Mouse (Mus musculus): Measurements from ENCODE around the gene Svep1.

Gene Svep1

DNA sequence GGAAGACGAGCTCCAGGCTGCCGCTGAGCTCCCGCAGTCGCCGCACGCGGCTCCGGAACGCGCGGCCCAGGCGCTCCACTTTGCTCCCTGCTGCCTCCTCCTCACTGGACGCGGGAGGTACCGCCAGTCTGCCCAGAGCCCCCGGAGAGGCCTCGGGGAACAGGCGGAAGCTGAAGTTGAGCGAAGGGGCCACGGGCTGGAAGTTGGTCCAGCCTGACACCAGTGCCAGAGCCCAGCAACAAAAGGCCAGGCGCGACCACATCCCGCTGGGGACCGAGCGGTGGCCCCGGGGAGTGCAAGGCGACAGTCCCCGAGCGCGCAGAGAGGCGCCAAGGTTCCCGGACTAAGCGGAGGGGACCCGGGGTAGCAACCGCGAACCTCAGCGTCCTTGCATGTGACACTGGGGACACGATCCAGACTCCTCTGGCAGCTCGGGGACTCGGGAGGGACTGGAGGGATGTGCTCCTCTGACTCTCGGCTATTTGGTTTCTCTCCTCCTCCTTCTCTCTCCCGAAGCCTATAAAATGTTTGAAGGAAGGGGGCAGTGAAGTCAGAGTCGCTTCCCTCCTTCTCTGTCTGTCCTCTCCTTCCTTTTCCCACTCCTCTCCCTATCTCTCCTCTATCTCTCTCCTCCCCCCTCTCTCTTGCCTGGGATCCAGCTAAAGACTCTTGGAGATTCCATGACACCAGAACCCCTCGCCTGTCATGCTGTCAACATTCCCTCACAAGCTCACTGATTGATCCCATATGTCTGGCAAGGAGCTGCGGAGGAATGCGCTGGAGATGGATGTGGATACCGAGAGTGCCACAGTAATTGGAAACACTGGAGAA is at the start of gene Svep1:
Gene Svep1 (minus strand): TSS at position 745 of the 831 bp plus-strand sequence.
- DNase-seq = no peak

DNA sequence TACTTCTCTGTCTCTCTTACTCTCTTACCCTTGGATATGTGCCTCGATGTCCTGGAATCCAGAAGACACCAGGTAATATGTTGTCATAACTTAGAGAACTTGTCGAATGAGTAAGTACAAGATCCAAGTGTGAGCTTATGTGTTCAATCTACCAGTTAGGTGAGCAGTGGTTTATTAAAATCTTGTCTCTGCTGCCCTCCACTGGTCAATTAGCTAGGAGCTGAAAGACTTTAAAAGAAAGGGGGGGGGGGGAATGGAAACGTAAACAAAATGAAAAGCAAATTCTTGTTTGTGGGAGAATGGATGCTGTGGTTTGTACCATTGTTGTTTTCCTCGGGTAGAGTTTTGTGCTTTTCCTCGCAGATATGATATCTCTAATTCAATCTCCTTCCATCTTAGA is 46.8 kb upstream of the Svep1 start:
- DNase-seq = no peak

DNA sequence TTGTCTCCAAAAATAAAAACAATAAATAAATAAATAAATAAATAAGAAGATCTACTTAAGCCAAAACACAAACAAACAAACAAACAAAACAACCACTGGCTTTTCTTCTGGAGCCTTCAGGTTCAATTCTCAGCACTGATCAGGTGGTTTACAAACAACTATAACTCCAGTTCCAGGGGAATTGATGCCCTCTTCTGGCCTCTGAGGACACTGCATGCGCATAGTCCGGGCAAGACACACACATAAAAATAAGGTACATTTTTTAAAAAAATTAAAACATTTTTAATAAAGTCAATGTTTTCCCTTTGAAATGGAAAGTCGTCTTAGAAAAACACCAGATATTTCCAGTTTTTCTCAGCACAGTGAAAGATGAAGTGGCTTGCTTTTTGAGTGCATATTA is 45.7 kb upstream of the Svep1 start:
- DNase-seq = no peak

DNA sequence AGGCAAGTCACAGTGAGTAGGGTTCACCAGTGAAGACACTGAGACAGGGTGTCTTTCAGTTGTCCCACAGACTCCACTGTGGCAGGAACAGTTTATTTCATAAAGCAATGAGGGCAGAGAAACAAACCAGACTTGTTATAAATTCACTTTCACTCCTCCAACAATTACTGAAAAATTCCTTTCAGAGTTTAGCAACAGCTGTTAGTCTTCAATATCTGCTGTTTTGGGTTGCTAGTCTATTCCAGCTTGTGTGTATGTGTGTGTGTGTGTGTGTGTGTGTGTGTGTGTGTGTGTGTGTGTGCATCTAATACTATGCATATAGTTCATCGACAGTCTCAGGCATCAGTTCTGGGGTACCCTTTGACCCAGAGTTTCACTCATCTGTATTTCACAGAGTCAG is 38.9 kb upstream of the Svep1 start:
- no peak for DNase-seq

DNA sequence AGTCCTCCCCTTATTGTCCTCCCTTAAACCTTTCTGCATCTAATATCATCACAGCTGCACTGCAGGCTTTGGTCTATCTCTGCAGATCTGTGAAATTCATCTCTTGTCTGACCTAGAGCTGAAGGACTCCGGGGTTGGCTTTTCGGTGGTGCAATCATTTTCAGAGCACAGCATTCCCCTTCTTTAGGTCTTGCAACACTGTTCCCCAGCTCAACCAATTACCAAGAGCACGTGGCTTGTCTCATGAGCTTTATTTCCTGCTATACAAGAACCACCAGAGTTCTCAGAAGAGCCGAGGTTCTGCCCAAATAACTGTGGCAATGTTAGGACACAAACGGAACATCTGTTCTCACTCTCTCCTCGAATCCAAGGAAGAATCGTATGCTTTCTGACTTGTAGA is 33.8 kb upstream of the Svep1 start:
- no peak for DNase-seq

DNA sequence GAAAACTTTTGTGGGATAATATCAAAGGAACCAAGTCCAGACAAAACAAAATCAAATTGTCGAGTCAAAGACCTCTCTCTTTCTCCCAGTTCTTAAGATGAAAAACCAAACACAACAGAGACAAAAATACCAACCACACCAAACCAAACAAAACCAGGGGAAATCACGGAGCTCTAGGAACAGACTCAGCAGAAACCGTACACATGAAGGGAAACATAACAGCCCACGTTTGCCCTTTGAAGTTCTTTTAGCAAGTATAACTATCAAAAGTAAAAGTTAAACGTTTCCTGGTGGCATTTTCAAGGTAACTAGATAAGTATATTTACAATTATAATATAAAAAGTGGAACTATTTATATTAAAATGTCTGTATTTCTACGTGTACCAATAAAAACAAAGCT is 29.2 kb upstream of the Svep1 start:
- DNase-seq = no peak

DNA sequence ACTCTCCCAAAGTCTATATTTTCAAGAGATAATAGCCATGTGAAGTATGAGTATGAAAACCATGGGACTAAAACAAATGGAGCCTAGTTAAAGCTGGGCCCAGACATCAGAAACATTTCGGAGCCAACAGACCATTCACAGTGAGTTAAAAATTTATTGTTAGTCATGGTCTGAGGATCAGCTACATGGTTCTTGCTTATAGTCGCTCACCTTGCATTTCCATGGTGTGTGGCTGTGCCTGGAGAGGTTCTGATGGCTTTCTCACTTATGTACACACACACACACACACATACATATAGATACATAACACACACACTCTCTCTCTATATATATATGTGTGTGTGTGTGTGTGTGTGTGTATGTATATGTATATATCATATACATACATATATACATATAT is 16.8 kb upstream of the Svep1 start:
- no peak for DNase-seq

DNA sequence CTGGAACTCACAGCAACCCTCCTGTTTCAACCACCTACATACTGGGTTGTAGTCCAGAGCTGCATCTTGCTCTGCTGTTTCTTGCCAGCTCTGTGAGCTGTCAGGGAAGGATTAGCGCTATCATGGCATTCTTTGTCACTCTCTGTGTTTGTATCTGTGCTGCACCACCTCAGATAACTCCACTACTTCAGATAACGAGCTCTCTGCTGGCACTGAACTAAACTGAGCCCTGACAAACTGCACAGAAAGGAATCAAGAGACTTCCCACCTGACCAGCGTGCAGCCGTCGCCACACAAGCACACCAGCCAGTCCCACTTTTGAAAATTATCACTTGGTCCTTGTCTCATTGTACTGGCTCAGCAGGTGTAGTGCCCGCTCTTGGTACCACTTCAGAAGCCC is 4.7 kb upstream of the Svep1 start:
- no peak for DNase-seq

DNA sequence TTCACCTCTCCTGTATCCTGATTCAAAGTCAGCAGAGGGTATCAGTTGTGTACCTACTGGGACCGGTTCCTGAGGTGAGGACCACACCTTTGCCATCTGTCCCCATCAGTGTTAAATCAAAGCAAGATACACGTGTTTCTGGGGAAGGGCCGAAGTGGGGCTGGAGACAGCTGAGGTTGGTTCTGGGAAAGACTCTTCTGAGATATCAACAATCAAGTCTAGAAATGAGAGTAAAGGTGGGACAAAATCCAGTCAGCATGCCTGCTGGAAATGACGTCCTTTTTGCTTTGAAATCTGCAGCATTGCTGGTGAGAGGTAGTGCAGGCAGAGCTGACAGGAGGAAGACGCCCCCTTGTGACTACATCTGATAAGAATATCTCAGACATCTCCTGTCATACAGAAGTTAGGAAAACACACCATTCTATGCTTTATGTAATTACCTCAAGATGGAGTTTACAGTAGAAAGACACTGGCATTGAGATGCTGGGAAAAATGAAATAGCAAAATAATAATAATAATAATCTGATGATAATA is 4.0 kb upstream of the Svep1 start:
- no peak for DNase-seq

DNA sequence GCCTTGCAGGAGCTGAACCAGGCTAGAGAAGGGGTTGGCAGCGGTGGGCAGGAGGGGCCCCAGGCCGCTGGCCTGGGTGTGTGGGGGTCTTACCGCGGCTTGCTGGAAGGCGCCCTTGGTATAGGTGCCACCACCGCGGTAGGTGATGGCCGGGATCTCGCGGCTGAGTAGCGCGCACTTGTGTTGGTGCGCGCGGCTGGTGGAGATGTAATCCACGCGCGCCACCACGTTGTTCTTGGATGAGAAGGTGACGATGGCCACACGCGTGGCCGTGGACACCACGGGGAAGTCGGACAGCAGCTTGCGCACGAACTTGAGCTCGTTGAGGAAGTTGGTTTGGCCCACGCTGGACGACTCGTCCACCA is 927 bp downstream of the Svep1 start:
- DNase-seq = no peak

DNA sequence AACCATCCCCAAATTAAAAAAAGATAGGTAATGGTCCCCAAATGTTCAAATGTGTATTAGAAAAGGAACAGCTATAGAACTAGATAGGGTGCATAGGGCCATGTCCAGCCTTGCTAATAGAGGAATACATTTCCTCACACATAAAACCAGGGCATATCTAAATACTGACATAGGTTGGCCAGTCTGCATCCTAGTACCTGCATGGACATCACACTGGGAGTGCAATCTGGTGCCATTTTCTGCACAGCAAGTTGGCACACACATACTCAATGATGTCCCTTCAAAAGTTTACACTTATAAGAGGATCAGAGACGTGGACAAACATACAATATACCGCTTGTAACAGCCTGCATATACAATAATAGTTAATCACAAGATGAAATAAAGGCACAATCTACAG is 5.0 kb downstream of the Svep1 start:
- DNase-seq = no peak

DNA sequence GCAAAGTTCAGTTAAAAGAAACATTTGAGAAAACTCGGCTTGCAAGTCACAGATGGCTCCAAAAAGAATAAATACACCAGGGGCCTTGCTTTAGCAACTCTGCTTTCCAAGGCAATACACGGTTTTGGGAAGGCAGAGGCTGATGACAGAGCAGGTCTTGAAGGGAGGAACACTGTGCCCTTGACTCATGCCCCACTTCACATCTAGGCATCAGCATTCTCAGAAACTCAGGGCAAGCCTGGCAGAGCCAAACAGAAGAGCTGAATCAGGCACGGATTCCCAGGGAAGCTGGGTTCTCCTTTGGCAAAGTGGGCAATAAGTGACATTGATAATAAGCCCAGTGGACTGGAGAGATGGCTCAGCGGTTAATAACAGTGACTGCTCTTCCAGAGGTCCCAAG is 5.8 kb downstream of the Svep1 start:
- DNase-seq = no peak

DNA sequence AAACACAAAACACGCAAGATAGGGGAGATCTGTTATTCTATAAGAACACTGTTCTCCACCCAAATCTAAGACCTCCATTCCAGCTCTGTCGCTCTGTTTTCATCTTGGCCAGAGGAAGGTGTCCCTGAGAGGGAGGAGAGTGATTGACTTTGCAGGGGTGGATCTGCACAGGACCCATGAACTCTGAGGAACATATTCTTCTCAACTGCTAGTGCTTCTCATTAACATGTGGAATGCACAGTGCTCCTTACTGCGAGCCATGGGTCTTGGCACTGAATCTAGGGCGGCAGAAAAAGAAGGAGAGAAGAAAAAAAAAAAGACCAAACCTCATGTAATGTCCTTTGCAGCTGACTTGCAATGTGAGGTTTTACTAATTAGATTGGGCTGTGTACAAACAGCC is 9.4 kb downstream of the Svep1 start:
- no peak for DNase-seq

DNA sequence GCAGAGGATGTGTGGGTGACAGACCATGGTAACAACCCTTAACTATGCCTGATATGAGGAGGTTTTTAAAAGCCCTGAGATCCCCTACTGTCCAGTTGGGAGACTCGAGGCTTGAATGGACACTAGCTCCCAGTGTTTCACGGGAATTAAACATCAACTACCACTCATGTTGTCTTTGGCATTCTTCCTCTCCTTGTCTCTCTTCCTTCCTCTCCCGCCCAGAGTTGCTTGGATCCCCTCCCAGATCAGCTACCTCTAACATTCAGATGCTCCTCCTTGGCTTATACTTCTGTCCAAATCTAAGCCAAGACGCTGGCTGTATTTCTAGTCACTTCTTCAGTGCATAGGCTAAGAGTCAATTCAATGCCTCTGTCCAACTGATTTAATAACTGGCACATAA is 9.9 kb downstream of the Svep1 start:
- no peak for DNase-seq

DNA sequence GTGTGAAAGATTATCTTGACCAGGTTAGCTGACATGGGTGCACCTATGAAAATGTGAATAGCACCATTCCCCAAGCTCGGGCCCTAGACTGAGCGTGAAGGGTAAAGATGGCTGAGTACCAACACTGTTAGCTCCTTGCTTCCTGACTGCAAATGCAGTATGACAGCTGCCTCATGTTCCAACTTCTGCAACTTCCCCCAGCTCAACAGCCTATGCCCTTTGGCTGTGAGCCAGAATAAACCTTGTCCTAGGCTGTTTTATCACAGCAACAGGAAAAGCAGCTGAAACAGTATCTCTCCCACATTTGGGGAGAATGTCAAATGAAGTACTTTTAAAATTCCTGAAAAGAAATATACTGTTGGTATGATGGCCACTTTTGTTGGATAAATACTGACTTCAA is 10.7 kb downstream of the Svep1 start:
- DNase-seq = no peak

DNA sequence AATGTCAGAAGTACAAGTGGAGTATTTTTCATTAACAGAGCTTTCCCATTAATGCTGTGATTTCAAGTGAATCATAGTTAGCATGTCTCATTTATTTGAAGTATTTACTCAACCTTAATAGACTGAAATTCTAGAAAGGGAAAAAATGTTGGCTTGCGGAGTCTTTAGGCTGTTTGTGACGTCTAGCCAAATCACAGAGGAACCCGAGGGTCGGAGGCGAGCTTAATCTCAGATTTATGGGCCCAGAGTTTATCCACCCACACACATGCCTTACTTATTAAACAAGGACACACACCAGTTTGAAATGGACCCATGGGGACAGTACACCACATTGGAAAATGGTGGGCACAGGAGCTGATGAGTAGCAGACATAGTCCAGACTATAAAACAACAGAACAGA is 17.4 kb downstream of the Svep1 start:
- no peak for DNase-seq

DNA sequence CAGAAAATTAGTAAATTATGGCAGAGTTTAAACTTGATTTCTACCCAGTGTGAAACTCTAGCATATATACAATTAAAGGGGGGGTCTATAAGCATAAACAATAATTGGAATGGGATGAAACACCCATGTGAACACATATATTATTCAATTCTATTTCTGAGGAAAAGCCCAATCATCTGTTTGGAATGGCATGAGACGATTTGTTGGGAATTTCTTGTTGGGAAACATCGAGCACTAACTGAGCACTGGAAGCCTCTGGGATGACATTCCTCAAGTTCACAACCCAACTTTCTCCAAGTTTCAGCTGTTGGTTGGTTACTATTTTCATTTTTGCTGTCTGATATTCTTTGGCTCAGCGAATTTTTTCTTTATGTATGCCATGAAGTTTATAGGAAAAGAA is 21.3 kb downstream of the Svep1 start:
- no peak for DNase-seq

DNA sequence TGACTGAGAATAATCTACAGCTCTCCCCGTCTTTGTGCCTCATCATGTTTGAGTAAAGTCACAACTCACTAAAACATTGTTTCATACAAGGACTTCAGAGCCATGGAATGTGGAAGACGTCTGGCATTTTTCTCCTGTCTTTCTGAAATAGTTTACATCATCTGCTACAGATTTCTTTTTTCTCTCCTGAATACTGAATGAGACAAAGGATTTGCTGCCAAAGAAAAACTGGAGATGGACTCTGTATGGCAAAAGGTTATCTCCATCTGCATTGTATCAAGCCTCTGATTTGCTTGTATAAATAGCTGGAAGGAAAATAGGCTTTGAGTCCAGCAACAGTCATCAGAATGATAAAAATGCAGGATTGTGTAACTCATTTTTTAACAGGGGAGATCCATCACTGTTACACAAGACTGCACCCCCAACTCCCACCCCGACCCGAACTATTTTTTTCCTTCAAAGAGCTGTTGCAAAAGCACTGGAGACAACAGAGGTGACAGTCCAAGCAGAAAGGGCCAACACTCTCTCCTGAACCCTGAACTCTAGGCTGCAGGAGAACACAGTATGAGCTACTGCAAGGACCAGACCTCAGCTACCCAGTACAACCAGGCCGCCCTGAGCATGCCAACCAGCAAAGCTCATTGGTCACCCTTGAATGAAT is 21.8 kb downstream of the Svep1 start:
- DNase-seq = no peak

DNA sequence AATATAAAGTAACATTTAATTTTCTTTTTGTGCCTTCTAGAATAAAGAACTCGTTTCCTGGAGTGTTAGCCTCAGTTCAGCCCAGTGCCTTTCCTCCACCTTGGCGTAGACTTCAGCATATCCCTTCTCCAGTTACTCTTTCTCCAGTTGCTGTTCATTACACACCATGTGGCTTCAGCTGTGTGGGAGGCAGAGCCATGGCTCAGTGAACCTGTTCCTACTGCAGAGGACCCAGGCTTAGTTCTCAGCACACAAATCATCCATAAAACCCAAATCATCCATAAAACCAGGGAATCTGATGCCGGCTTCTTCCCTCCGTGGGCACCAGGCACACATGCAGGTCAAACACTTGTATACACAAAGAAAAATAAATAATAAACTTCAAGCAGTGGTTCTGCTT is 22.8 kb downstream of the Svep1 start:
- no peak for DNase-seq

DNA sequence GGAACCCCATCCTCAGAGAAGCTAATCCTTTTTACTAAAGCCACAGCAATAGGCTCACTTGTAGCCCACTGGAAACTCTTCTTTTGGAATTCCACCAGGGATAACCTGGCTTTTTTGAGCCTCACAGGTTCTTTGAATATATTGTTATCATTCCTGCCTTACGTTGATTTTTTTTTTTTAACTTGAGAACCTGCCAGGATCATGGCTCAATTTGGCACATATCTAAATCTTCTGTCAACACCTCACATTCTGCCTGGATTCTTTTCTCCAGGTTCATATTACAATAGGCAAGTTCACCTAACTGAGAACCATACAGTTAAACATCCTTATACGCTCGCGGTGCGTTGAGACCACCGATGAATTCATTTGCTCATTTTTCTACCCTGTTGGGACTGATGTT is 28.2 kb downstream of the Svep1 start:
- no peak for DNase-seq

DNA sequence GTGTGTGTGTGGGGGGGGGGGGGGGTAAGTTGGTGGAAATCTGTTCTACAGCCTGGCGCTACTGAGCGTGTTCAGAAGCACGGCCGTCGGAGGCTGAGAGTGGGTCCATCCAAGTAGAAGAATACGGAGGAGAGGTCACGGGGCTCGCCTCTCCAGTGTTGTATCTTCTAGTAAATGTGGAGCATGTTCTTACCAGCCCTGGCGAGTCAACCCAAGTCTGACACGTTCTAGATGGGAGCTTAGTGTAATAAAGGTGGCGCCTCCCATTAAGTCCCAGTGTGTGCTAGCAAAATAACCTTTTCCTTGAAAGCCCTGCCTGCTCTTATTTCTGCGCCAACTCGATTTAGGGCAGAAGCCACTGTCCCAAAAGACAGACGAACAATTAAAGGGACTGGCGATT is 29.4 kb downstream of the Svep1 start:
- no peak for DNase-seq

DNA sequence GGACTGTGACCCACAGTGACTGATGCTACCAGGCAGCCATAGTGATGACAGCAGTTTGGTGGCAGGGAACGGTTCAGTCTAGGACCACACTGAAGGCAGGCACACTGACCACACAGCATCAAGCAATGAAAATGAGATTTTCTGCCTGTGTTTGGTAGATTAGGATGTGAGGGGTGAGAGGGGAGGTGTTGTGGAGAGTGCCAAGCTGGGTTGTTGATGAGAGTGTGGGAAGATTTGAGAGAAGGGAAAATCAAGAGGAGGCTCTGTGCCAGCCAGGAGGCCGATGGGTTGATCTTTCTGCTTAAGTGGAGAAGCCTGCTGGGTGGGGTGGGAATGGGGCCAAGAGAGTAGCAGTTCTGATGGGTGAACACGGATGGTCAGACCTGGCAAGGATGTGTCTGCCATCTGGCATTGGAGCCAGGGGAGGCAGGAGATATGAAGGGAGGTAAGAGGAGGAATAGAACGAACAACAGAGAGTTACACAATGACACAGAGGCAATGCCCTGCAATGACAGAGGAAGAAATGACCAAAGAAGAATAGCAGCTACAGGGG is 32.1 kb downstream of the Svep1 start:
- no peak for DNase-seq

DNA sequence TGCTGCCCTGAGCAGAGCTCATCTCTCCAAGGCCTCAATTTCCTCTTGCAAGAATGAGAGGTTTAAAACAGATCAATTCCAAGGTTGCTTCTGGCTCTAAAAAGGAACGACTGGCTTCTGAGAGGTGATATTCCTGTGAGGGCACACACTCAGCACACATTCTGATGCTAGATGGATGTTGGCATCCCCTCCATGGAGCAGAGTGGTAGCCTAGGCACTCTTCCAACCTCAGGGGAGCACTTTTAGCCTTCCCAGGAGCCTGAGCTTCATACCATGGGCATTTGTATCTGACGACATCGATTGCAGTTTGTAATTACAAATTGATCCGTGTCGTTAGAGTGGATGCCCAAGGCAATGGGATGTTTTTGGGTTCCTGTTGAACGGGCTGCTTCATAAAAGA is 33.3 kb downstream of the Svep1 start:
- DNase-seq = no peak

DNA sequence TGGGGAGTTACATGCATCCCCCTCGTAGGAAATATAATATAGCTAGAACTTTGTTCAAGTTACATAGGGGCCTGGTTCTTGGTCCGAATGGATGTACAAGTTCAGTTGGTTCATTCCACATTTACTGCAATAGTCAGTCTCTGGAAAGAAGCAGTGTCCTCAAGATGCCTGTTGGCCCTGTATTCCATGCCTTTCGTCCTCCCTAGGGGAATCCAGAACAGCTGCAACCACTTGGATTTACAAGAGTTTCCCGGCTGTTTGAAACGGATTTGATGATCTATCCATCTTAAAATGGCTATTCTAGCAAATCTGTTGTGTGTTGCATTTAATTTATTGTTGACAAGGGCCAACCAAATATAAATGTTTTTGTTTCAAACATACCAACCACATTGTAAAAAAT is 36.2 kb downstream of the Svep1 start:
- no peak for DNase-seq

All from thymus, postnatal 36 days (tissue).